Mouse (Mus musculus) CH12.LX (cell line): ENCODE results near the gene Zfhx3. TPM values are rescaled to one million over a fixed set of nuclear protein-coding genes. Genes with fewer than 3 reads are reported as not detected.

Source experiments
- DNase-seq: peaks from one replicate; pipeline ENCODE4 v3.0.0-alpha.2; 2013; ENCODE audit errors: extremely low read depth
- H3K27ac ChIP-seq: 2 replicates; pipeline ENCODE4 v1.5.1; 2012; ENCODE audit warnings: low read depth, mild to moderate bottlenecking, control low read depth, moderate library complexity; ENCODE audit not compliant: insufficient read depth
- H3K27me3 ChIP-seq: replicated peaks from 2 replicates; pipeline ENCODE3; 2012; ENCODE audit warnings: inconsistent platforms
- H3K36me3 ChIP-seq, 2 experiments: replicated peaks in 1 of 2; 2 replicates each; pipeline versions ENCODE3 to v1.6.1; 2012; ENCODE audit warnings: inconsistent platforms in 1 of 2, low read length in 1 of 2, mild to moderate bottlenecking in 1 of 2, mixed read lengths in 1 of 2, moderate library complexity in 1 of 2; ENCODE audit not compliant: control insufficient read depth in 1 of 2, insufficient read depth in 1 of 2
- H3K4me1 ChIP-seq, 2 experiments: 2 replicates each; pipeline ENCODE4 v1.6.1; 2012; ENCODE audit warnings: inconsistent platforms in 1 of 2, moderate library complexity in 1 of 2; ENCODE audit not compliant: insufficient read depth in 2 of 2, control insufficient read depth in 1 of 2
- H3K4me2 ChIP-seq: 2 replicates; pipeline ENCODE4 v1.6.1; 2012; ENCODE audit warnings: low read depth, mild to moderate bottlenecking, control low read depth; ENCODE audit not compliant: poor library complexity, insufficient read depth, severe bottlenecking
- H3K4me3 ChIP-seq, 3 experiments: fragments of 150-350 bp in 1 of 3; sonication (generic) in 1 of 3; replicated peaks in 1 of 3; 2 replicates each; pipeline versions ENCODE3 to v1.5.1; 2011 to 2012; ENCODE audit warnings: low read depth in 2 of 3, low read length in 2 of 3, mild to moderate bottlenecking in 2 of 3, moderate library complexity in 2 of 3, control low read depth in 1 of 3, improper control_type of control experiment in 1 of 3, inconsistent platforms in 1 of 3, mixed read lengths in 1 of 3; ENCODE audit not compliant: poor library complexity in 1 of 3
- H3K79me2 ChIP-seq: replicated peaks from 2 replicates; pipeline ENCODE4 v1.6.1; 2012; ENCODE audit warnings: mild to moderate bottlenecking, moderate library complexity; ENCODE audit not compliant: control insufficient read depth, poor library complexity, insufficient read depth, severe bottlenecking; ENCODE audit errors: extremely low read depth
- H3K9ac ChIP-seq: 2 replicates; pipeline ENCODE4 v1.6.1; 2012; ENCODE audit warnings: low read depth, mild to moderate bottlenecking, control low read depth, moderate library complexity; ENCODE audit not compliant: insufficient read depth
- H3K9me3 ChIP-seq: replicated peaks from 2 replicates; pipeline ENCODE3; 2012; ENCODE audit warnings: low read length, inconsistent platforms, mixed read lengths
- BHLHE40 ChIP-seq: IDR thresholded peaks from 2 replicates; pipeline ENCODE4 v1.6.1; 2011; ENCODE audit warnings: mild to moderate bottlenecking, low read depth, low read length, improper control_type of control experiment
- CHD2 ChIP-seq: IDR thresholded peaks from 2 replicates; pipeline ENCODE4 v1.6.1; 2011; ENCODE audit warnings: low read length, improper control_type of control experiment
- CTCF ChIP-seq, 2 experiments: IDR thresholded peaks in 1 of 2; conservative IDR thresholded peaks in 1 of 2; 2 replicates each; pipeline ENCODE4 v1.5.1; 2011 to 2012; ENCODE audit warnings: low read depth in 2 of 2, low read length in 2 of 2, improper control_type of control experiment in 1 of 2, inconsistent platforms in 1 of 2, mild to moderate bottlenecking in 1 of 2, moderate library complexity in 1 of 2
- E2F4 ChIP-seq: IDR thresholded peaks from 2 replicates; pipeline ENCODE4 v1.6.1; 2011; ENCODE audit warnings: low read depth, low read length, improper control_type of control experiment; ENCODE audit not compliant: insufficient replicate concordance
- GABPA ChIP-seq: IDR thresholded peaks from 2 replicates; pipeline ENCODE4 v1.6.1; 2012; ENCODE audit warnings: low read depth, low read length, improper control_type of control experiment, inconsistent platforms; ENCODE audit not compliant: insufficient replicate concordance
- HCFC1 ChIP-seq: IDR thresholded peaks from 2 replicates; pipeline ENCODE4 v1.6.1; 2012; ENCODE audit warnings: low read depth, mild to moderate bottlenecking, inconsistent platforms, low read length, improper control_type of control experiment
- IRF4 ChIP-seq: IDR thresholded peaks from 2 replicates; pipeline ENCODE4 v1.6.1; 2014; ENCODE audit warnings: low read depth, mild to moderate bottlenecking, inconsistent platforms, low read length, improper control_type of control experiment
- MAFK ChIP-seq: IDR thresholded peaks from 2 replicates; pipeline ENCODE4 v1.6.1; 2011; ENCODE audit warnings: low read length, improper control_type of control experiment; ENCODE audit not compliant: insufficient replicate concordance
- MAX ChIP-seq: IDR thresholded peaks from 2 replicates; pipeline ENCODE4 v1.6.1; 2011; ENCODE audit warnings: low read length, improper control_type of control experiment
- MAZ ChIP-seq: IDR thresholded peaks from 2 replicates; pipeline ENCODE4 v1.6.1; 2012; ENCODE audit warnings: low read depth, mild to moderate bottlenecking, inconsistent platforms, low read length, improper control_type of control experiment, moderate library complexity
- MXI1 ChIP-seq: IDR thresholded peaks from 2 replicates; pipeline ENCODE4 v1.6.1; 2011; ENCODE audit warnings: mild to moderate bottlenecking, low read depth, low read length, improper control_type of control experiment
- MYC ChIP-seq: IDR thresholded peaks from 2 replicates; pipeline ENCODE4 v1.6.1; 2011; ENCODE audit warnings: low read depth, mild to moderate bottlenecking, improper control_type of control experiment, low read length
- NELFE ChIP-seq: IDR thresholded peaks from 2 replicates; pipeline ENCODE4 v1.6.1; 2011; ENCODE audit warnings: low read depth, low read length, improper control_type of control experiment
- POLR2A ChIP-seq: IDR thresholded peaks from 2 replicates; pipeline ENCODE4 v1.6.1; 2011; ENCODE audit warnings: low read depth, mild to moderate bottlenecking, improper control_type of control experiment, low read length
- POLR2AphosphoS2 ChIP-seq: IDR thresholded peaks from 2 replicates; pipeline ENCODE4 v1.6.1; 2011; ENCODE audit warnings: low read depth, low read length, improper control_type of control experiment
- RAD21 ChIP-seq: IDR thresholded peaks from 2 replicates; pipeline ENCODE4 v1.6.1; 2011; ENCODE audit warnings: low read depth, mild to moderate bottlenecking, low read length, improper control_type of control experiment, moderate library complexity
- RCOR1 ChIP-seq: conservative IDR thresholded peaks from 2 replicates; pipeline ENCODE4 v1.6.1; 2012; ENCODE audit warnings: low read depth, mild to moderate bottlenecking, inconsistent platforms, low read length, improper control_type of control experiment
- SIN3A ChIP-seq: IDR thresholded peaks from 2 replicates; pipeline ENCODE4 v1.6.1; 2012; ENCODE audit warnings: low read length, improper control_type of control experiment, inconsistent platforms
- SMC3 ChIP-seq: IDR thresholded peaks from 2 replicates; pipeline ENCODE4 v1.6.1; 2011; ENCODE audit warnings: low read depth, low read length, improper control_type of control experiment
- TCF12 ChIP-seq: IDR thresholded peaks from 2 replicates; pipeline ENCODE4 v1.6.1; 2014; ENCODE audit warnings: low read depth, mild to moderate bottlenecking, inconsistent platforms, low read length, improper control_type of control experiment
- ZMIZ1 ChIP-seq: IDR thresholded peaks from 2 replicates; pipeline ENCODE4 v1.6.1; 2012; ENCODE audit warnings: low read depth, mild to moderate bottlenecking, inconsistent platforms, low read length, improper control_type of control experiment
- dilution Hi-C: fragments of 300-500 bp; cut with MboI; formaldehyde crosslinking; loops from 2 replicates; pipeline ENCODE4 v1.14.3; 2020; ENCODE audit warnings: low sequenced_read_pairs; ENCODE audit not compliant: extremely low pct_unique_long_range_greater_than_20kb, extremely low pct_ligation_motif_present
- in situ Hi-C: fragments of 300-500 bp; cut with MboI; formaldehyde crosslinking; loops from 3 replicates; pipeline ENCODE4 v1.14.3; 2019; ENCODE audit warnings: low sequenced_read_pairs, low pct_ligation_motif_present, low pct_unique_long_range_greater_than_20kb, mixed read lengths
- polyA plus RNA-seq: library from polyadenylated mRNA; unstranded; fragments of >175 nt; gene quantifications from 2 replicates; pipeline ENCODE4 v1.2.1, GENCODE M21; 2012; ENCODE audit warnings: low read depth; ENCODE audit not compliant: insufficient read length
- total RNA-seq, 2 experiments: library from RNA; depleted of rRNA; stranded (reverse); fragments of 300-350 nt in 1 of 2; fragments of >200 nt in 1 of 2; gene quantifications; 2 replicates each; pipeline ENCODE4 v1.2.3; 2012 to 2014

The Zfhx3 gene
- total and polyA plus RNA-seq, 3 experiments: 0.05 to 0.76 (median 0.68) TPM

- DNase-seq: no peak
- H3K4me2 ChIP-seq: peak overlapping the region; percentile 59; the same call in 1 of the 2 replicates
- in situ Hi-C loops: loop anchor here (25.0 kb wide), 1 partner anchor 313 kb away; no protein-coding TSS in a partner anchor
- no peak for TF ChIP-seq IRF4
- no peak for TF ChIP-seq SMC3
- no peak for TF ChIP-seq TCF12
- no peak for TF ChIP-seq MAZ
- no peak for TF ChIP-seq RCOR1
- no peak for TF ChIP-seq NELFE
- no peak for TF ChIP-seq BHLHE40
- TF ChIP-seq HCFC1: no peak
- TF ChIP-seq CHD2: no peak
- no peak for TF ChIP-seq POLR2A
- no peak for TF ChIP-seq MAFK
- no peak for TF ChIP-seq MXI1
- TF ChIP-seq GABPA: no peak
- no peak for TF ChIP-seq CTCF (conservative IDR thresholded peaks at IDR 0.05 in 1 of 2, IDR thresholded peaks at IDR 0.05 in 1 of 2; ENCODE audit: low read depth in 2 of 2, low read length in 2 of 2)
- no peak for TF ChIP-seq MAX
- no peaks in the 10 kb centered on the region for H3K9me3 ChIP-seq
- H3K4me1 ChIP-seq: peaks cover 9 to 18% of the 10 kb centered on the region in 2 experiments
- H3K9ac ChIP-seq: no peak overlapping the region
- H3K79me2 ChIP-seq: no peaks in the 10 kb centered on the region
- no peak overlapping the region for H3K27ac ChIP-seq
- dilution Hi-C loops: no loop called here
- no peak overlapping the region for H3K4me3 ChIP-seq
- no peaks in the 10 kb centered on the region for H3K27me3 ChIP-seq
- H3K36me3 ChIP-seq: no peaks in the 10 kb centered on the region
These were observed 657.1 kb downstream of the Zfhx3 start for GRCm38 (mm10) chr8:108599558-108599957.

- no peaks in the 10 kb centered on the region for H3K79me2 ChIP-seq
- DNase-seq: no peak
- dilution Hi-C loops (no loop called here), in situ Hi-C loops (no loop called here)
- H3K9me3 ChIP-seq: no peaks in the 10 kb centered on the region
- no peak overlapping the region for H3K9ac ChIP-seq
- no peak overlapping the region for H3K27ac ChIP-seq
- no peaks in the 10 kb centered on the region for H3K4me1 ChIP-seq
- H3K27me3 ChIP-seq: no peaks in the 10 kb centered on the region
- no peak overlapping the region for H3K4me2 ChIP-seq
- H3K4me3 ChIP-seq: no peak overlapping the region
- H3K36me3 ChIP-seq: no peaks in the 10 kb centered on the region
- TF ChIP-seq MXI1: no peak
- no peak for TF ChIP-seq POLR2A
- no peak for TF ChIP-seq NELFE
These were observed 666.2 kb downstream of the Zfhx3 start for GRCm38 (mm10) chr8:108608678-108609077.

GRCm38 (mm10) chr8:108609114-108609513 lies 666.7 kb downstream of the Zfhx3 start:
- no peaks in the 10 kb centered on the region for H3K36me3 ChIP-seq
- TF ChIP-seq SMC3 (no peak), BHLHE40 (no peak), SIN3A (no peak), E2F4 (no peak), MAX (no peak), HCFC1 (no peak), NELFE (no peak), TCF12 (no peak), MYC (no peak), POLR2AphosphoS2 (no peak), CHD2 (no peak), RAD21 (no peak), ZMIZ1 (no peak)
- no peaks in the 10 kb centered on the region for H3K27me3 ChIP-seq
- H3K9ac ChIP-seq: no peak overlapping the region
- no peak for DNase-seq
- H3K79me2 ChIP-seq: no peaks in the 10 kb centered on the region
- dilution Hi-C loops (no loop called here), in situ Hi-C loops (no loop called here)
- H3K4me2 ChIP-seq: no peak overlapping the region
- no peak overlapping the region for H3K4me3 ChIP-seq
- H3K4me1 ChIP-seq: no peaks in the 10 kb centered on the region
- H3K27ac ChIP-seq: no peak overlapping the region
- no peaks in the 10 kb centered on the region for H3K9me3 ChIP-seq
